Mouse (Mus musculus): ENCODE results near the gene Gm49396. TPM values are rescaled to one million over a fixed set of nuclear protein-coding genes. Genes with fewer than 3 reads are reported as not detected.

Gm49396 gene
- polyA plus RNA-seq (2015; fragmentation: Nextera tagmentation; extraction: Ambion mirVana), result 2.8 and 5.1 TPM in 2 replicates

DNA sequence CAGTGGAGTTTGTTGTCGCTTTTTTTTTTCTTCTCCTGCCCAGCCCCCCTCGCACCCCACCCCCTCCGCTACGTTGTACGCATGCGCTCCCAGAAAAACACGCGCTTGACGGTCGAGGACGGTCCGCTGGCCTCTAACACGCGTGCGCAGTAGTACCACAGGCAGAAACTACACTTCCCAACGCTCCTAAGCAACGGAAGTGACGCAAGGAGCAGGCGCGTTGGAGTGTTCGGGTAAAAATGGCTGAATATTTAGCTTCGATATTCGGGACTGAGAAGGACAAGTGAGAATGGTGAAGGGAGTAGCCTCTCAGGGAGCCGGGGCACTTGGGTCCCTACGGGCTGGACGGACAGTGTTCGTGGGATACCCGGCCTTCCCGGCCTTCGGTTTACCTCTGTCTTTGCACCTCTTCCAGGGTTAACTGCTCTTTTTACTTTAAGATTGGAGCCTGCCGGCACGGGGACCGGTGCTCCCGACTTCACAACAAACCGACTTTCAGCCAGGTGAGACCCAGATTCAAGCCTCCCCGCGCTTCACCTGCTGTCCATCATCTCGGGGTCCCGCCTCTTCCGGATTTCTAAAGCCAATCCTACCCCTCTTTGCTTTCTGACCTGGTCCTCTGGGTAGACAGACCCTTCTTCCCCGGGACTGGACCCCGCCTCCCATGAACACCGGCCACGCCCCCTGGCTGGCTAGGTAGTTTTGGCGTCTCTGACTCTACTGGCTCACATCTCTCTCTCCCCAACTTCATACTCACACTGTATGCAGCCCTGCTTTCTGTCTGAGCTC lies at the start of gene Gm49396, which contains the start of the genes U2af1l4 and Psenen:
Gene Gm49396 (plus strand): TSS at position 228 of the 789 bp plus-strand sequence.
Gene U2af1l4 (plus strand): TSS at position 185 of the 789 bp plus-strand sequence.
Gene Psenen (minus strand): TSS at position 511 of the 789 bp plus-strand sequence.

DNA sequence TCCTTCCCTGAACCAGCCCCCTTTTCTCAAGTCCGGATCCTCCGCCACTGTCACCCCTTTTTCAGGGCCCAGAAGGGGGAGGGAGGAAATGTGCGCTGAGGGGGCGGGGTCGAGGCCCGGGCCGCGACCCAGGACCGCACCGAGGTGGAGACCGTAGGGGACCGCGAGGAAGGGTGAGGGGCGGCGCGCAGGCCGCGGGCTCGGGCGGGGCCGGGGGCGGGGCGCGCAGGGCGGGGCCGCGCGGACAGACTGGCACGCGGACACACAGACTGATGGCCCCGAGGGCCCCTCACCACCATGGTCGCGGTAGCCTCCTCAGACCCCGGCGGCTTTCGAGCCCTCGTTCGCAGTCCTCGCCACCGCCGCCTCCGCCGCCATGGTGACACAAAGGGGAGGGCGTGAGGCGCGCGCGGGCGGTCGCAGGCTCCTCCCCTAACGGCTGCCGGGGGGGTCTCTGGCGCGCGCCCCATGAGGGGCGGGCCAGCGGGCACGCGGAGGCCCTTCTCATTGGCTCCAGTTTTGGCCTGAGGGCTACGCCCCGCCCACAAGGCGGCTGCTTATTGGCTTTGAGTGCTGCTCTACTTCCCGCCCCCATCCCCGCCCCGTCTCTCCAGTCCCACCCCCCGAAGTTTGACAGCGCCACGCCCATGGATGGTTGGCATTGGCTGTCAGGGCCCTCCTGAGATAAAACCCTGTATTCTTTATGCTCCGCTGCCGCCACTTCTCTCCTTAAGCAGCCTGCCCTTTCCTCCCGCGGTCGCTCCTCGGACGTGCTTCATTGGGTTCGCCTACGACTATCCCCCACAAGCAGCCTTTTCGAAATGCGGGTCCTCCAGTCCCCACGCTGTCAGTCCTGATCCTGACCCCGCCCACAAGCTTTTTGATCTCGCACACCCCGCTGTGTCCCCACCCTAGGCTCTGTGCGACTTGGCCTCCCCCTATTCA lies 28.2 kb upstream of the Gm49396 start, which contains the start of gene Arhgap33:
Gene Arhgap33 (minus strand): TSS at position 428 of the 945 bp plus-strand sequence.

DNA sequence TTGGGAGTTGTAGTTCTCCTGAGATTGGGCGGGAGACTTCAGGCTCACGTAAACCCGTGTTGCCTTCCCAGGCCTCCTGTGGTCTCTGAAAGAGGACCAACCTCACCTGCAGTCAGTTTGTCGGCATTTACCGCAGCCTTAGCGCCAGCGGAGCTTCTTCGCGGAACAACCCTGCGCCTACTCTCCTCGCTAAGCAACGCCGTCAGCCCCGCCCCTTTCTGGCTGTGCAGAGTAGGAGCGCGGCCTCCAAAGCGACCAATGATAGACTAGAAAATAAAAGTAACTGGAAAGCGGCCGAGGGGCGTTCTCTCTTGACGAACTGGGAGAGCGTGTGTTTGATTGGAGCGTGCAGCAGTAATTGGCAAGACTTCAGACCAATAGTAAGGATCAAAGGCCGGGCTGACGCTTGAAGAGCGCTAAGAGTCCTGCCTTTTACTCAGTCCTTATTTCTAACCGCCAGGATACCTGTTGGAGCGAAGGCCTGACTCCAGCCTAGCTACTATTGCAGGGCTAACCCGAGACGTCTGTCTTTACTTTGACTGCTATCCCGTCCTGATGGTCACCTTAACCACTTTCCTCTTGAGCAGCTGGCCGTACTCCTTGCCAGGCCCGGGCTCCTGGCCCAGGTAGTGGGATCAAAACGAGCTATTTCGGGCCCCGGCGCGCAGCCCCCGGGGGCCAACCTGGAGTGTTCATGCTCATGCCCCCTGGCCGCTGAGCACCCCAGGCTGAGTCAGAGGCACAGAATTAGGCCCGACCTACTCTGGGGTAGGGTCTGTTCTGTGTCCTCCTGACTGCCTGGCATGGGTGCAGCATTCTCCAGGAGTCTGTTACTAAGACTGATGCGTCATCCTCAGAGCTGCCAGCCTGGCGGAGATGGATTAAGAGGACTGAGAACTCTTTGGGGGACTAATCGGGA lies 10.8 kb upstream of the Gm49396 start, which contains the start of the genes Hspb6 and Proser3:
Gene Hspb6 (plus strand): TSS at position 77 of the 919 bp plus-strand sequence.
Gene Proser3 (minus strand): TSS at position 198 of the 919 bp plus-strand sequence.

DNA sequence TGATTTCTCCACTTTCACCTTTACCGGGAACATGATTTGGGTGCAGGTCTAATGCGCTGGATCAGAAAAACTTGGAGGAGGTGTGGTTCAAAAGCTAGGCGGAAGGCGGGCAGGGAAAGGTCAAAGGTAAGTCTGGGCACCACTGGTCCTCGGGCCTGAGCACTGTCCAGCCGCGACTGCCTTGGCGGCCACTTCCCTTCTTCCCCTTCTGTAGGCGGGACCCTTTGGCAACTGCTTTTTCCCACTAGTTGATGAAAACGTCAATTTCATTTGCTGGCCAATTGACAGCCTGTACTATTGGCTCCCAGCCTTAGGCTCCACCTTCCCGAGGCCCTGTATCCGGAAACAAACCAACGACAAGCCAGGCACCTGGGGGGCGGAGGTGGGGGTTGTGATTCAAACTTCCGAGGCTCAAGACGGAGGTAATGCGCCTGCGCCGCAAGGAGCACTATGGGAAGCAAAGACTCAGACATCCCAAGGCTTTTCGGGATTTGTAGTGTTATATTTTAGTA lies 3.6 kb upstream of the Gm49396 start, which contains the start of gene Lin37:
Gene Lin37 (minus strand): TSS at position 396 of the 512 bp plus-strand sequence.

DNA sequence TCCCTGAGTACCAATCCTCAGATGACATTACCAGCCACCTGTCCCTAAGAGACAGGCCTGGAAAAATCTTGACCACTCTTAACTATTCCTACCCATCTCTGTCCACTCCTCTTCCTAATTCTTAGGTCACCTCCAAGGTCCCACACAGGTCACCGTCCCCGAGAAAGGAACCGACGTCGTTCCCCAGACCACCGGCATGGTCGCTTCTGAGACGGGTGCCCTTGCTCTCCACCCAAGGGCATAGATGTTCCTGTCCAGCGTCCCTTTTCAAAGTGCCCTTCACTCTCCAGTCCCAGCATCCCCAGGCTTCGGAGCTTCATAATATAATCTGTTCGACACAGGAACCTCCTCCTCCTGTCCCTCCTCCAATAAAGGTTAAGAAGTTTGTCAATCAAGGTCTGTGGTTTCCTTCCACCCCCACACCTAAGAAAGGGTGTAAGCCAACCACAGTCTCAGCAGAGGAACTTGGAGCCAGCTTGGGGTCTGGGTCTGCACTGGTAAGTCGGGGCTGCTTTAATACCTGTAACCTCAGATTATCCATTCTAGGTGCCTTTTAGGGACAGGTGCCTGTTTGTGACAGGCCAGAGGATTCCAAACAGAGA lies 1.9 kb downstream of the Gm49396 start, which contains the start of gene Igflr1:
Gene Igflr1 (plus strand): TSS at position 458 of the 602 bp plus-strand sequence.

DNA sequence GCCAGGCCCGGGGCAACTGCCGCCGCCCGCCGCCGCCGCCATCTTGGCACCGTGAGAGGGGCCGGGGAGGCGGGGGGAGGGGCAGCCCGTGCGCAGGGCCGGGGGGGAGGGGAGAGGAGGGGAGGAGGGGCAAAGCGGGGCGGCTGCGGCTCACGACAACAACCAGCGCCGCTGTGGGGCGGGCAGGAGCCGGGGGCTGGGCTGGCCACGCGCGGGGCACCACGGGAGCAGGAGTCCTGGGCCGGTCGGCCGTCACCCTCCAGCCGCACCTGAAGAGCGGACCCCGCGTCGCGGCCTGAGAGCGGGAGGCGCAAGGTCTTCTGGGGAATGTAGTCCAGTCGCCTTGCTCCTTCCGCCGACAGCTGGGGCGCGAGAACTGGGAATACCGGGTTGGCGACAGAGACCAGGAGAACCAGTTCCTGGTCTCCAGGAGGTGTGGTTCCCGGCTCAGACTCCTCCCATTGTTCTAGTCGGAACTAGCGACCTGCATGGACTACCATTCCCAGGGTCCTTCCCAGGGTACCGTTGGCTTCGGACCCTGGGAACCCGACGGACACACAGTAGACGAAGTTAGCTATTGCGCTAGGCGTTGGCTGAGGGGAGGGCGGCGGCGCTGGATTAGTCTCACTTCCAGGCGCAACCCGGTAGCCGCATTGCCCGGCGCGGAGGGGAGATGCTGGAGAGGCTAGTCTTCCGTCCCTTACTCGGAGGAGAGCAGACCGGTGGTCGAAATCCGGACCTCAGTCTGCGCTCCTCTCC lies 25.7 kb downstream of the Gm49396 start, which contains the start of gene Kmt2b:
Gene Kmt2b (minus strand): TSS at position 51 of the 759 bp plus-strand sequence.

DNA sequence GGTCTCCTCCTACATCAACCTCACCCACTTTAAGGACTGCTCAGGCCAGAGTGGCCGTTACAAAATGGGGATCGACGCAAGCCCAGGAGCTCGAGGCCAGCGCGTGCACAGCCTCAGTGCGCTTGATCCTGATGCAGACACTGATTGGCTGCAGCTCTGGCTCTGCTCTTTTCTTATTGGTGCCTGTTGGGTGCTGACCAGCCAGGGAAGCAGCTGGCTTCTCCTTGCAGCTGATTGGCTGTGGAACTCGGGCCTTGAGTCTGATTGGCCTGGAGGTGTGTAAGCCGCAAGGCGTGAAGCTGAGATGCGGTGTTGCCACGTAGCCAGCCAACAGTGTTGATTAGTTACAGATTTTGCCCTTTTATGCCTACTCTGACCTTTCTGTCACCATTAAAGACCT lies 35.6 kb downstream of the Gm49396 start, which contains the start of gene Zbtb32:
Gene Zbtb32 (minus strand): TSS at position 124 of the 400 bp plus-strand sequence.

DNA sequence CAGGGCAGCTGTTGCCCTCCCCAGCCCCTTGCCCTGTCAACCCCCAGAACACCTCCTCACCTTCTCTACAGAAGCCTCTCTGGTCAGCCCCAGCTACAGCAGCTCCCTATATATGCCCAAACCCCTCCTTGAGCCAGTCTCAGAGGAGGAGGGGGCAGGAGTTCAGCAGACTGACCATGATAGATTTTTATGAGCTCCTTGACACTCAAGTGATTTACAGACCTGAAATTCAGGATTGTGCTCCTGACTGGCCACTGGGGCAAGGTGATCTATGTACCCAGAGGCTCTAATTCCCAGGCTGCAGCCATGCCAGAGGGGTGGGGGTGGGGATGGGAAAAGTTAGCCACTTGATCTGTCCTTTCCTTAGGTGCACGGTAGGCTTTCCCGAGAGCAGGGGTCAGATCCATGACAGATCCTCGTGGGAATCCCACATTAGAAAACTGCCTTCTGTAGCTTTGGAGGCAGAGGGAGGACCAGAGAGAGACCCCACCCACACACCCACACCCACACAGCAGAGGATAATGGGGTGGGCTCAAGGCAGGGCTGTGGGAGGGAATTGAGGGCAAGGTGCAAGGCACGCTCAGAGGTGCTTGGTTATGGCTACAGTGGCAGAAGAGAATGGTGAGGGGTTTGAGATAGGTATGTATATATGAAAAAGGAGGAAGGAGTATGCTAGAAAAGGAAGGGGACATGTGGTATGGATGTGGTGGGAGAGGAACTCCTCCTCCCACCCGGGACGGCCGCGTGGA lies 49.7 kb downstream of the Gm49396 start, which contains the start of gene Upk1a:
Gene Upk1a (minus strand): TSS at position 194 of the 749 bp plus-strand sequence.

Small RNA genes within 50 kb of the gene (microRNA-seq; reads per million reads assigned to microRNA genes)
- not detected for gene Gm38670 (ENCODE audit: borderline replicate concordance, insufficient number of aligned reads)
- not detected for gene Mir3569 (ENCODE audit: borderline replicate concordance, insufficient number of aligned reads)

Other genes starting within 250 kb of the Gm49396 start
- 10.1 and 17.2 TPM in 2 replicates for gene Syne4, start 248.5 kb upstream of the Gm49396 start, polyA plus RNA-seq (2015; fragmentation: Nextera tagmentation; extraction: Ambion mirVana)
- 1.7 and 4.2 TPM in 2 replicates for gene E130208F15Rik, start 241.6 kb upstream of the Gm49396 start, polyA plus RNA-seq (2015; fragmentation: Nextera tagmentation; extraction: Ambion mirVana)
- 19.9 and 24.4 TPM in 2 replicates for gene Sdhaf1, start 239.4 kb upstream of the Gm49396 start, polyA plus RNA-seq (2015; fragmentation: Nextera tagmentation; extraction: Ambion mirVana)
- 7.0 and 8.6 TPM in 2 replicates for gene Lrfn3, start 200.6 kb upstream of the Gm49396 start, polyA plus RNA-seq (2015; fragmentation: Nextera tagmentation; extraction: Ambion mirVana)
- 130 and 219 TPM in 2 replicates for gene Tyrobp, start 149.6 kb upstream of the Gm49396 start, polyA plus RNA-seq (2015; fragmentation: Nextera tagmentation; extraction: Ambion mirVana)
- 6.9 and 9.5 TPM in 2 replicates for gene Hcst, start 143.5 kb upstream of the Gm49396 start, polyA plus RNA-seq (2015; fragmentation: Nextera tagmentation; extraction: Ambion mirVana)
- gene Nfkbid, start 141.6 kb upstream of the Gm49396 start, polyA plus RNA-seq (2015; fragmentation: Nextera tagmentation; extraction: Ambion mirVana), result 0.88 and 1.7 TPM in 2 replicates
- gene Aplp1, start 117.8 kb upstream of the Gm49396 start, polyA plus RNA-seq (2015; fragmentation: Nextera tagmentation; extraction: Ambion mirVana), result 66.4 and 132 TPM in 2 replicates
- gene Kirrel2, start 105.7 kb upstream of the Gm49396 start, polyA plus RNA-seq (2015; fragmentation: Nextera tagmentation; extraction: Ambion mirVana), result not detected in 2 replicates
- 0.10 and 0.17 TPM in 2 replicates for gene Nphs1, start 105.0 kb upstream of the Gm49396 start, polyA plus RNA-seq (2015; fragmentation: Nextera tagmentation; extraction: Ambion mirVana)
- 3.3 and 7.4 TPM in 2 replicates for gene Prodh2, start 69.7 kb upstream of the Gm49396 start, polyA plus RNA-seq (2015; fragmentation: Nextera tagmentation; extraction: Ambion mirVana)
- 5.8 and 11.5 TPM in 2 replicates for gene Arhgap33, start 28.3 kb upstream of the Gm49396 start, polyA plus RNA-seq (2015; fragmentation: Nextera tagmentation; extraction: Ambion mirVana)
- 21.9 and 51.7 TPM in 2 replicates for gene Hspb6, start 11.2 kb upstream of the Gm49396 start, polyA plus RNA-seq (2015; fragmentation: Nextera tagmentation; extraction: Ambion mirVana)
- gene Proser3, start 11.0 kb upstream of the Gm49396 start, polyA plus RNA-seq (2015; fragmentation: Nextera tagmentation; extraction: Ambion mirVana), result 5.8 and 6.8 TPM in 2 replicates
- 57.6 and 67.2 TPM in 2 replicates for gene Lin37, start 3.5 kb upstream of the Gm49396 start, polyA plus RNA-seq (2015; fragmentation: Nextera tagmentation; extraction: Ambion mirVana)
- 83.5 and 101 TPM in 2 replicates for gene U2af1l4, start within 50 bp of the Gm49396 start, polyA plus RNA-seq (2015; fragmentation: Nextera tagmentation; extraction: Ambion mirVana)
- 179 and 205 TPM in 2 replicates for gene Psenen, start 283 bp downstream of the Gm49396 start, polyA plus RNA-seq (2015; fragmentation: Nextera tagmentation; extraction: Ambion mirVana)
- gene Igflr1, start 2.1 kb downstream of the Gm49396 start, polyA plus RNA-seq (2015; fragmentation: Nextera tagmentation; extraction: Ambion mirVana), result 0.72 and 1.8 TPM in 2 replicates
- 3.7 and 4.5 TPM in 2 replicates for gene Kmt2b, start 25.4 kb downstream of the Gm49396 start, polyA plus RNA-seq (2015; fragmentation: Nextera tagmentation; extraction: Ambion mirVana)
- 0.11 and 0.51 TPM in 2 replicates for gene Zbtb32, start 35.6 kb downstream of the Gm49396 start, polyA plus RNA-seq (2015; fragmentation: Nextera tagmentation; extraction: Ambion mirVana)
- 0.55 and 0.79 TPM in 2 replicates for gene Upk1a, start 49.5 kb downstream of the Gm49396 start, polyA plus RNA-seq (2015; fragmentation: Nextera tagmentation; extraction: Ambion mirVana)
- gene Cox6b1, start 62.8 kb downstream of the Gm49396 start, polyA plus RNA-seq (2015; fragmentation: Nextera tagmentation; extraction: Ambion mirVana), result 1,273 and 1,293 TPM in 2 replicates
- gene Etv2, start 72.5 kb downstream of the Gm49396 start, polyA plus RNA-seq (2015; fragmentation: Nextera tagmentation; extraction: Ambion mirVana), result not detected in 2 replicates
- gene Rbm42, start 87.0 kb downstream of the Gm49396 start, polyA plus RNA-seq (2015; fragmentation: Nextera tagmentation; extraction: Ambion mirVana), result 83.9 and 102 TPM in 2 replicates
- 14.3 and 19.0 TPM in 2 replicates for gene Haus5, start 101.7 kb downstream of the Gm49396 start, polyA plus RNA-seq (2015; fragmentation: Nextera tagmentation; extraction: Ambion mirVana)
- not detected in 2 replicates for gene Pmis2, start 108.3 kb downstream of the Gm49396 start, polyA plus RNA-seq (2015; fragmentation: Nextera tagmentation; extraction: Ambion mirVana)
- 10.8 and 14.4 TPM in 2 replicates for gene 2200002J24Rik, start 135.6 kb downstream of the Gm49396 start, polyA plus RNA-seq (2015; fragmentation: Nextera tagmentation; extraction: Ambion mirVana)
- gene Atp4a, start 148.9 kb downstream of the Gm49396 start, polyA plus RNA-seq (2015; fragmentation: Nextera tagmentation; extraction: Ambion mirVana), result 2.5 and 2.7 TPM in 2 replicates
- 231 and 307 TPM in 2 replicates for gene Tmem147, start 166.2 kb downstream of the Gm49396 start, polyA plus RNA-seq (2015; fragmentation: Nextera tagmentation; extraction: Ambion mirVana)
- 0.11 and 0.35 TPM in 2 replicates for gene Gapdhs, start 180.3 kb downstream of the Gm49396 start, polyA plus RNA-seq (2015; fragmentation: Nextera tagmentation; extraction: Ambion mirVana)
- gene Sbsn, start 188.1 kb downstream of the Gm49396 start, polyA plus RNA-seq (2015; fragmentation: Nextera tagmentation; extraction: Ambion mirVana), result 16.2 and 29.7 TPM in 2 replicates
- gene Dmkn, start 200.4 kb downstream of the Gm49396 start, polyA plus RNA-seq (2015; fragmentation: Nextera tagmentation; extraction: Ambion mirVana), result 49.0 and 57.0 TPM in 2 replicates
- 32.6 and 84.5 TPM in 2 replicates for gene Krtdap, start 224.6 kb downstream of the Gm49396 start, polyA plus RNA-seq (2015; fragmentation: Nextera tagmentation; extraction: Ambion mirVana)